Mouse (Mus musculus) liver, postnatal 0 days (tissue): ENCODE data around the gene Aldh3a2.

Source experiments
- CTCF ChIP-seq: sonication (generic); IDR thresholded peaks from 2 replicates; pipeline ENCODE4 v1.5.1; 2016; ENCODE audit warnings: antibody characterized with exemption, low read depth
- EP300 ChIP-seq: IDR thresholded peaks from 2 replicates; pipeline ENCODE4 v1.6.1; 2016; ENCODE audit warnings: antibody characterized with exemption, low read depth, mild to moderate bottlenecking

DNA sequence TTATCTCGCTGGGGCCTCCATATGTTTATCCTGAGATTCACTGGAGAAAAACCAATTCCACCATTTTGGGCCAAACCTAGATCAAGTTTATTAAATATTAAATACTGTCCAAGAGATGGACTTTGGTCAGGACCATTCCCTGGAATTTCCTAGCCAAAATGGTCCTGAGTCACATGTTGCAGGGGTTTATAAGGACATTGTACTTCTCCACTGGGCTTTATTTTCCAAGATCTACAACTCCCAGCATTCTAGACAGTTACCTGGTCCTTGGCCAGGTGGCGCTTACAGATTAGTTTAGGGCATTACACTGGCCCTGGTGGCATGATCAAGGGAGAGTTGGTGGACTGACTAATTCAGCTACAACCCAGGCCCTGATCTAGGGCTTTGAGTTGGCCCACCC, 28.3 kb upstream of the Aldh3a2 start:
- TF ChIP-seq CTCF, result no peak
- no peak for TF ChIP-seq EP300
